Mouse (Mus musculus): ENCODE results near the gene Ppme1. TPM values are rescaled to one million over a fixed set of nuclear protein-coding genes. Genes with fewer than 3 reads are reported as not detected.

Gene Ppme1
- polyA plus RNA-seq, 1 experiment from 2014 or later: 56.4 TPM

DNA sequence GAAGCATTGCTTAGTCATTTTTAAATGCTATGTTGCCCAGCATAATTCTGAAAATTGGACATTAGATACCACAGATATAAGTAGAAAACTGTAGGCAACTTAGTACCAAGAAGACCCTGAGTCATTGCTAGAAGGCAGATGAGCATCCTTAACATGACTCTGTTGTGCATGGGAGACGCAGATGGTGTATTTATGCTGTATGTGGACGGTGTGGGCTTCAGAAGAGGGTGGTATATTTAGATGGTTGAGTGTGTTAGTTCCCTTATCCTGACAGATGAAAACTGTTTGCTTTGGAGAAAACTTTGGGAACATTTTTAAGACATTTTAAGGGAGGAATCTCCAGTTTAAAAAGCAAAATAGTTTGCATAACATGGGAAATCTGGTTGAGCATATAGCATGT, 16.1 kb upstream of the Ppme1 start:
- WGBS (ENCODE audit: insufficient replicate concordance): 88% methylated on average over 2 of the region's 2 CpGs
- no peak overlapping the region for H3K9ac ChIP-seq (ENCODE audit: low read depth, low read length)
- no peaks in the 10 kb centered on the region for H3K9me3 ChIP-seq (replicated peaks; ENCODE audit: control insufficient read depth, low read length)
- ATAC-seq (replicated peaks; ENCODE audit: insufficient number of reproducible peaks, low FRiP score, low TSS enrichment): no peak
- no peak overlapping the region for H3K4me3 ChIP-seq (ENCODE audit: low read depth, low read length)
- H3K4me1 ChIP-seq (ENCODE audit: control insufficient read depth, insufficient read depth, low read length): no peaks in the 10 kb centered on the region
- no peaks in the 10 kb centered on the region for H3K27me3 ChIP-seq (ENCODE audit: control insufficient read depth, insufficient read depth, low read length)
- H3K4me2 ChIP-seq: no peak overlapping the region
- H3K27ac ChIP-seq (ENCODE audit: low read depth, low read length): no peak overlapping the region
- H3K36me3 ChIP-seq (ENCODE audit: control insufficient read depth, insufficient read depth, low read length): peaks cover 15% of the 10 kb centered on the region

DNA sequence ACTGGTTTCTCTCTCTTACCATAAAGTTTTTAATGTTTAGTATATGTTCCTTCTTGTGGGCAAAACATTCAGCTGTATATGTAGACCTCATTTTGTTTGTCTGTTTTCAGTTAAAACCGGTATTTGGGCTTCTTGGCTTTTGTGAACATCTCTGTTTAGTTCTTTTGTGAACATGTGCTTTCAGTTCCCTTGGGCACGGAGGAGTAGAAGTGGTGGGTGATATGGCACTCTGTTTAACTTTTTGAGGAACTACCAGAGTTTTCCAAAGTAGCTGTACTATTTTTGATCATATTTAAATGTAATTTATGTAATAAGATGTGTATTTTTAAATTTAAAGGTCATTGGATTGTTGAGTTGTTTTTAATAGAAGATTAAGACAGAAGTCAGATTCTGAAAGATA, 11.1 kb upstream of the Ppme1 start:
- no peak overlapping the region for H3K4me2 ChIP-seq
- H3K27ac ChIP-seq (ENCODE audit: low read depth, low read length): no peak overlapping the region
- no peaks in the 10 kb centered on the region for H3K4me1 ChIP-seq (ENCODE audit: control insufficient read depth, insufficient read depth, low read length)
- no peak overlapping the region for H3K9ac ChIP-seq (ENCODE audit: low read depth, low read length)
- peaks cover 7% of the 10 kb centered on the region for H3K36me3 ChIP-seq (ENCODE audit: control insufficient read depth, insufficient read depth, low read length)
- no peaks in the 10 kb centered on the region for H3K9me3 ChIP-seq (replicated peaks; ENCODE audit: control insufficient read depth, low read length)
- no peak for ATAC-seq (replicated peaks; ENCODE audit: insufficient number of reproducible peaks, low FRiP score, low TSS enrichment)
- H3K27me3 ChIP-seq (ENCODE audit: control insufficient read depth, insufficient read depth, low read length): no peaks in the 10 kb centered on the region
- H3K4me3 ChIP-seq (ENCODE audit: low read depth, low read length): no peak overlapping the region
- 85% methylated on average over 2 of the region's 2 CpGs for WGBS (ENCODE audit: insufficient replicate concordance)

DNA sequence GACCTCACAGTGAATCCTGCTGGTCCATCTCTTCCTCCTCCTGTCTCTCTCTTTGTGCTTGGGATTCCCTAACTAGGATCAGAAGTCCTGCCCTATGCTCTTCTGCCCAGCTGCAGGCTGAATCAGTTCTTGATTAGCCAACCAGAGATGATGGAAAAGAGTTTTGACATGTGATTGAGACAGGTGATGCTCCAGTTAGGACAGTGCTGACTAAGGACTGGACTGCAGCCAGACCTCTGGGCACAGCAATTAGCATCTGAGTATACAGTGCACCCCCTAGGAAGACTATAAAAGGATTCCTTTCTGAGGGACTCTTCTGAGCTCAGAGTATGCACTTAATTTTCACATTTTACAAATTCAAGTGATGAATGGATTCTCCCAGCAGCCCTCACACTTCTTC, 9.1 kb upstream of the Ppme1 start:
- H3K27me3 ChIP-seq (ENCODE audit: control insufficient read depth, insufficient read depth, low read length): no peaks in the 10 kb centered on the region
- no peak overlapping the region for H3K27ac ChIP-seq (ENCODE audit: low read depth, low read length)
- no peak overlapping the region for H3K4me3 ChIP-seq (ENCODE audit: low read depth, low read length)
- no peaks in the 10 kb centered on the region for H3K4me1 ChIP-seq (ENCODE audit: control insufficient read depth, insufficient read depth, low read length)
- no peak overlapping the region for H3K4me2 ChIP-seq
- H3K36me3 ChIP-seq (ENCODE audit: control insufficient read depth, insufficient read depth, low read length): peaks cover 7% of the 10 kb centered on the region
- no peak overlapping the region for H3K9ac ChIP-seq (ENCODE audit: low read depth, low read length)
- H3K9me3 ChIP-seq (replicated peaks; ENCODE audit: control insufficient read depth, low read length): no peaks in the 10 kb centered on the region
- ATAC-seq (replicated peaks; ENCODE audit: insufficient number of reproducible peaks, low FRiP score, low TSS enrichment): no peak

DNA sequence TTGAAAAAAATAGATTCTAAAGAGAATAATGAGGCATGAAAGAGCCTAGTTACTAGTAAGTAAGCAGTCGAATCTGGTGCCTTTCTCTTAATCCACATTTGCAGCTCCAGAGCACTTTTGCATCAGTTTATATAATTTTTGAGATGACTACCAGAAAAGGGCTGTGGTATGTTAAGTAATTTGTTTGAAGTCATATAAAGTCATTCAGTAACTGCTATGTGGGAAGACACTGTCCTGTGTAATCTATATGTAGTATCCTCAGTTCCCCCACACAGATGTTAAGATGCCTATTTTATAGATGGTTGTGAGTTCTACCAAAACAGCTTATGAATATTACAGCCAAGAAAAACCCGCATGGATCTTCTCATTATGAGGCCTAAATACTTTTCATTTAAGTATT, 6.2 kb upstream of the Ppme1 start:
- WGBS (ENCODE audit: insufficient replicate concordance): 84% methylated on average over 2 of the region's 2 CpGs
- Histone ChIP-seq H3K4me3 (ENCODE audit: low read depth, low read length) (no peak overlapping the region), H3K36me3 (ENCODE audit: control insufficient read depth, insufficient read depth, low read length) (peaks cover 7% of the 10 kb centered on the region)

GRCm38 (mm10) chr7:100372452-100372980, 409 bp upstream of the Ppme1 start:
- WGBS (ENCODE audit: insufficient replicate concordance): 8% methylated on average over 17 of the region's 17 CpGs
- H3K4me1 ChIP-seq (ENCODE audit: control insufficient read depth, insufficient read depth, low read length): peaks cover 10% of the 10 kb centered on the region; the same call in 1 of the 2 replicates
- H3K27ac ChIP-seq (ENCODE audit: low read depth, low read length): peak overlapping the region; percentile 82
- peak overlapping the region; percentile 83 for H3K4me3 ChIP-seq (ENCODE audit: low read depth, low read length)
- peak overlapping the region; percentile 69 for H3K9ac ChIP-seq (ENCODE audit: low read depth, low read length)
- no peaks in the 10 kb centered on the region for H3K36me3 ChIP-seq (ENCODE audit: control insufficient read depth, insufficient read depth, low read length)
- H3K4me2 ChIP-seq: peak overlapping the region; percentile 90
- H3K27me3 ChIP-seq (ENCODE audit: control insufficient read depth, insufficient read depth, low read length): no peaks in the 10 kb centered on the region
- no peak for ATAC-seq (replicated peaks; ENCODE audit: insufficient number of reproducible peaks, low FRiP score, low TSS enrichment)
- no peaks in the 10 kb centered on the region for H3K9me3 ChIP-seq (replicated peaks; ENCODE audit: control insufficient read depth, low read length)

More for the DNA sequence above, 6.2 kb upstream of the Ppme1 start:
- Histone ChIP-seq H3K4me2 (no peak overlapping the region), H3K27me3 (ENCODE audit: control insufficient read depth, insufficient read depth, low read length) (no peaks in the 10 kb centered on the region), H3K27ac (ENCODE audit: low read depth, low read length) (no peak overlapping the region), H3K9me3 (replicated peaks; ENCODE audit: control insufficient read depth, low read length) (no peaks in the 10 kb centered on the region), H3K4me1 (ENCODE audit: control insufficient read depth, insufficient read depth, low read length) (no peaks in the 10 kb centered on the region), H3K9ac (ENCODE audit: low read depth, low read length) (no peak overlapping the region)
- no peak for ATAC-seq (replicated peaks; ENCODE audit: insufficient number of reproducible peaks, low FRiP score, low TSS enrichment)

DNA sequence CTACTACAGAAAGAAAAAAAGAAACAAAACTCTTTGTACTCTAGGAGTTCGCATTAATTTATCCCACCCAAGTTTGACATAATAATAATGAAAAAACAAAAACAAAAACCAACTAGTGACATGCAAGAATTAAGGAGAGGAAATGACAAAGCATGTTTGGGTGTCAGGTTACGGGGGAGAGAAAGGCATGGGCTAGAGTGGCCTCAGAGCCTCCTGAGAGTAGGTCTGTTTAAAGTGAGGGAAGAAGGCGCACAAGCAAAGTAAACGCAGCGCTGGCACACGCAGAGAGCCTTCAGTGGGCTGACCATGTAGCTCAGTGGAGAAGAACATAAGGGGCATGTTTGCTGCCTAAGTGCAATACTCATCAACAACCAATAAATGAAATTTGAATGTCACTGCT, 7.2 kb downstream of the Ppme1 start:
- H3K27ac ChIP-seq (ENCODE audit: low read depth, low read length): no peak overlapping the region
- H3K27me3 ChIP-seq (ENCODE audit: control insufficient read depth, insufficient read depth, low read length): no peaks in the 10 kb centered on the region
- H3K4me3 ChIP-seq (ENCODE audit: low read depth, low read length): no peak overlapping the region
- H3K9me3 ChIP-seq (replicated peaks; ENCODE audit: control insufficient read depth, low read length): no peaks in the 10 kb centered on the region
- H3K36me3 ChIP-seq (ENCODE audit: control insufficient read depth, insufficient read depth, low read length): no peaks in the 10 kb centered on the region
- H3K4me2 ChIP-seq: 0 out of 2 replicates have a peak overlapping the region, but pooled peaks have one; percentile 1
- no peak overlapping the region for H3K9ac ChIP-seq (ENCODE audit: low read depth, low read length)
- H3K4me1 ChIP-seq (ENCODE audit: control insufficient read depth, insufficient read depth, low read length): peaks cover 8% of the 10 kb centered on the region; the same call in 1 of the 2 replicates
- 38% methylated on average over 6 of the region's 6 CpGs for WGBS (ENCODE audit: insufficient replicate concordance)
- ATAC-seq (replicated peaks; ENCODE audit: insufficient number of reproducible peaks, low FRiP score, low TSS enrichment): no peak

DNA sequence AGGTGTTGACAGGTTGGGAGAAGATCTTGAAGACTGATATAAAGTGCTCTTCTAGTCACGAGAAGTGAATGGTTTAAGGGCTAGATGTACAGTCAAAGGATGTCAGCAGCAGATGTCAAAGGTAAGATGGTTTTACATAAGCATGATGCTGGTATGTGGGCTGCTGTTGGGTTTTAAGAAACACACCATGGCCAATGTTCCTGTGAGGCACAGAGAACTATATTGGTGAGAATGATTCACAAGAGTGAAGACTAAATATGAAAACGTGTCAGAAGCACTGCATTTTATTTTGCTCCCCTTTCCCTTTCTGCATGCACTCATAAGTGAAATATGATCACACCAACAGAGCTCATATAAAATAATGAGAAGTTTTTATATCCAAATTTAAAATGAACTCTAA, 8.9 kb downstream of the Ppme1 start:
- H3K4me3 ChIP-seq (ENCODE audit: low read depth, low read length): no peak overlapping the region
- no peak for ATAC-seq (replicated peaks; ENCODE audit: insufficient number of reproducible peaks, low FRiP score, low TSS enrichment)
- no peaks in the 10 kb centered on the region for H3K36me3 ChIP-seq (ENCODE audit: control insufficient read depth, insufficient read depth, low read length)
- H3K4me1 ChIP-seq (ENCODE audit: control insufficient read depth, insufficient read depth, low read length): peaks cover 8% of the 10 kb centered on the region; the same call in 1 of the 2 replicates
- no peak overlapping the region for H3K4me2 ChIP-seq
- no peak overlapping the region for H3K9ac ChIP-seq (ENCODE audit: low read depth, low read length)
- no peak overlapping the region for H3K27ac ChIP-seq (ENCODE audit: low read depth, low read length)
- no peaks in the 10 kb centered on the region for H3K9me3 ChIP-seq (replicated peaks; ENCODE audit: control insufficient read depth, low read length)
- no peaks in the 10 kb centered on the region for H3K27me3 ChIP-seq (ENCODE audit: control insufficient read depth, insufficient read depth, low read length)
- WGBS (ENCODE audit: insufficient replicate concordance): 78% methylated on average over 2 of the region's 2 CpGs

DNA sequence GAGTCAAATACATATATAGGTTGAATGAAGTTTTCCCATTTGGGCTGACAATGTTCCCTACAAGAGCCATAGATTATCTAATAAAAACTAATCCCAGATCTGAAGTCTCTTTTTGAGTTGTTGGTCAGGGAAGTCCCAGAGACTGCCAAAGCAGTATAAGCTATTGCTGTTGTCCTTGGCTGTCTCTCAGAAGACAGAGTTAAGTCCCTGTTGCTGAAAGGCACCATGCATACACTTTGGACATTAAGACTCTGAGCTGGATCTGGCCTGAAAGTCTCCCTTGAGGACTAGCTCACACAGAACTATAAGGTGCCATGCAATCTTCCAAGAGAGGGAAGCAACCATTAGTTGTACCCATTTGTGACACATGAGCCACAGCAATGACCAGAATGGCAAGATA, 14.3 kb downstream of the Ppme1 start:
- H3K27ac ChIP-seq (ENCODE audit: low read depth, low read length): no peak overlapping the region
- H3K4me2 ChIP-seq: no peak overlapping the region
- no peaks in the 10 kb centered on the region for H3K4me1 ChIP-seq (ENCODE audit: control insufficient read depth, insufficient read depth, low read length)
- H3K36me3 ChIP-seq (ENCODE audit: control insufficient read depth, insufficient read depth, low read length): no peaks in the 10 kb centered on the region
- no peak for ATAC-seq (replicated peaks; ENCODE audit: insufficient number of reproducible peaks, low FRiP score, low TSS enrichment)
- H3K9me3 ChIP-seq (replicated peaks; ENCODE audit: control insufficient read depth, low read length): no peaks in the 10 kb centered on the region
- H3K9ac ChIP-seq (ENCODE audit: low read depth, low read length): no peak overlapping the region
- H3K27me3 ChIP-seq (ENCODE audit: control insufficient read depth, insufficient read depth, low read length): no peaks in the 10 kb centered on the region
- no peak overlapping the region for H3K4me3 ChIP-seq (ENCODE audit: low read depth, low read length)

- Histone ChIP-seq H3K27me3 (ENCODE audit: control insufficient read depth, insufficient read depth, low read length) (no peaks in the 10 kb centered on the region), H3K4me3 (ENCODE audit: low read depth, low read length) (no peak overlapping the region), H3K4me2 (no peak overlapping the region), H3K36me3 (ENCODE audit: control insufficient read depth, insufficient read depth, low read length) (no peaks in the 10 kb centered on the region), H3K27ac (ENCODE audit: low read depth, low read length) (no peak overlapping the region), H3K9ac (ENCODE audit: low read depth, low read length) (no peak overlapping the region), H3K9me3 (replicated peaks; ENCODE audit: control insufficient read depth, low read length) (no peaks in the 10 kb centered on the region), H3K4me1 (ENCODE audit: control insufficient read depth, insufficient read depth, low read length) (no peaks in the 10 kb centered on the region)
- WGBS (ENCODE audit: insufficient replicate concordance): 93% methylated on average over 1 of the region's 1 CpGs
- no peak for ATAC-seq (replicated peaks; ENCODE audit: insufficient number of reproducible peaks, low FRiP score, low TSS enrichment)
These were observed 15.3 kb downstream of the Ppme1 start for GRCm38 (mm10) chr7:100356768-100357167.
